In genomic region chr6:40336735-40337731, GRCm38 (mm10) we compare ENCODE assay signal across 13 mouse cellular contexts.
"Had no signal": no experiment of that assay in that cellular context is flagged by ENCODE, and none has a peak within 500 bp of the region (broad histone marks: within the 10 kb centered on the region; RNA-seq: fewer than 3 reads in every experiment).

No protein-coding gene starts in this region.

- H3K4me2 ChIP-seq: limb, embryonic 13.5 days; neural tube, embryonic 13.5 days had no signal

- DNase-seq: kidney, adult 9 months; kidney, postnatal 4 days; left cerebral cortex, postnatal 4 days; lung, adult 18-20 months; lung, postnatal 36 days; thymus, postnatal 4 days had no signal

- H3K9ac ChIP-seq: limb, embryonic 13.5 days; liver, embryonic 14.5 days; neural tube, embryonic 13.5 days had no signal

- H3K4me1 ChIP-seq: limb, embryonic 13.5 days; neural tube, embryonic 13.5 days had no signal

- H3K27me3 ChIP-seq: limb, embryonic 13.5 days; neural tube, embryonic 13.5 days had no signal

- H3K9me3 ChIP-seq: limb, embryonic 13.5 days; neural tube, embryonic 13.5 days had no signal

- H3K27ac ChIP-seq: kidney, postnatal 0 days; layer of hippocampus, adult 2 months; limb, embryonic 13.5 days; liver, embryonic 14.5 days; neural tube, embryonic 13.5 days; stomach, postnatal 0 days had no signal

- ATAC-seq: intestine, postnatal 0 days had no signal

- H3K4me3 ChIP-seq: layer of hippocampus, adult 2 months; limb, embryonic 13.5 days; neural tube, embryonic 13.5 days had no signal
